Mouse (Mus musculus): ENCODE results near the gene Ugt1a1.

DNA sequence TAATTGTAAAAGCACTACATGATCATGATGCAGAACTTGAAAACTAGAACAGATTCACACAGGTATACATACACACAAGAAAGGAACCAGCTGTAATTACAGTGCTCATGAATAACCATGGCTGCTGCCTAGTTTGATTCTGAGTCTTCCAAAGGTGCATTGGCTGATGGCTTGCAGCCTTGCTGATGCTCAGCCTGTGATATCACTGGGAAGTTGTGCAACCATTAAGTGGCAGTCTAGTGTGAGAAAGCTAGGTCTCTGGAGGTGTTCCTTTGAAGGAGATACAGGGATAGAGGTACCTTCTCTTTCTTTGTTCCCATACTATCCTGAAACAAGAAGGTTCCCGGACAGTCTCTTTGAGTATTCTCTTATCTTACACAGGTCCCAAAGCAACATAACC is 7.3 kb downstream of the Ugt1a1 start:
- TF ChIP-seq POLR2A (IDR thresholded peaks at IDR 0.05; ENCODE audit: insufficient read depth, low read length) (no peak), CTCF (IDR thresholded peaks at IDR 0.05; ENCODE audit: low read depth, low read length) (no peak), EP300 (IDR thresholded peaks at IDR 0.05; ENCODE audit: insufficient read depth, low read depth, low read length) (no peak)

Data from ES-Bruce4 (cell line).